Mouse (Mus musculus): ENCODE results near the gene Klf15. TPM values are rescaled to one million over a fixed set of nuclear protein-coding genes. Genes with fewer than 3 reads are reported as not detected.
A peak's percentile ranks its signal among the peaks of the same experiment; 100 is the strongest.

The Klf15 gene
- polyA plus RNA-seq, 1 experiment from 2014 or later, result 5.1 TPM

- no peak overlapping the region for H3K4me3 ChIP-seq (ENCODE audit: low read depth, low read length)
- no peak overlapping the region for H3K4me2 ChIP-seq (ENCODE audit: low read length)
- peaks cover 23% of the 10 kb centered on the region for H3K4me1 ChIP-seq (replicated peaks; ENCODE audit: control insufficient read depth, insufficient read depth, low read length)
- ATAC-seq (replicated peaks; ENCODE audit: low FRiP score, low TSS enrichment, low read depth) (no peak), DNase-seq (ENCODE audit: low spot score) (no peak)
- 28% methylated on average over 6 of the region's 6 CpGs for WGBS
- no peak overlapping the region for H3K27ac ChIP-seq (ENCODE audit: low read depth)
- H3K27me3 ChIP-seq (replicated peaks; ENCODE audit: control insufficient read depth, insufficient read depth, low read length), result no peaks in the 10 kb centered on the region
- H3K9ac ChIP-seq (ENCODE audit: low read length), result no peak overlapping the region
- H3K36me3 ChIP-seq (ENCODE audit: control insufficient read depth, insufficient read depth, low read length), result no peaks in the 10 kb centered on the region
- H3K9me3 ChIP-seq (ENCODE audit: control insufficient read depth, low read length), result no peaks in the 10 kb centered on the region
These were observed 43.5 kb downstream of the Klf15 start for GRCm38 (mm10) chr6:90505906-90506305.

- Histone ChIP-seq H3K4me1 (replicated peaks; ENCODE audit: control insufficient read depth, insufficient read depth, low read length) (peaks cover 23% of the 10 kb centered on the region), H3K27ac (ENCODE audit: low read depth) (0 out of 2 replicates have a peak overlapping the region, but pooled peaks have one; percentile 18), H3K9ac (ENCODE audit: low read length) (no peak overlapping the region), H3K9me3 (ENCODE audit: control insufficient read depth, low read length) (no peaks in the 10 kb centered on the region), H3K27me3 (replicated peaks; ENCODE audit: control insufficient read depth, insufficient read depth, low read length) (no peaks in the 10 kb centered on the region), H3K4me2 (ENCODE audit: low read length) (no peak overlapping the region), H3K36me3 (ENCODE audit: control insufficient read depth, insufficient read depth, low read length) (no peaks in the 10 kb centered on the region), H3K4me3 (ENCODE audit: low read depth, low read length) (no peak overlapping the region)
- 46% methylated on average over 16 of the region's 16 CpGs for WGBS
- DNase-seq (ENCODE audit: low spot score), result no peak
- no peak for ATAC-seq (replicated peaks; ENCODE audit: low FRiP score, low TSS enrichment, low read depth)
These were observed 44.4 kb downstream of the Klf15 start for GRCm38 (mm10) chr6:90506673-90507311.

- H3K4me2 ChIP-seq (ENCODE audit: low read length), result no peak overlapping the region
- ATAC-seq (replicated peaks; ENCODE audit: low FRiP score, low TSS enrichment, low read depth) (no peak), DNase-seq (ENCODE audit: low spot score) (no peak)
- no peak overlapping the region for H3K9ac ChIP-seq (ENCODE audit: low read length)
- H3K9me3 ChIP-seq (ENCODE audit: control insufficient read depth, low read length), result no peaks in the 10 kb centered on the region
- H3K27ac ChIP-seq (ENCODE audit: low read depth), result no peak overlapping the region
- H3K4me1 ChIP-seq (replicated peaks; ENCODE audit: control insufficient read depth, insufficient read depth, low read length), result peaks cover 23% of the 10 kb centered on the region
- no peaks in the 10 kb centered on the region for H3K27me3 ChIP-seq (replicated peaks; ENCODE audit: control insufficient read depth, insufficient read depth, low read length)
- no peak overlapping the region for H3K4me3 ChIP-seq (ENCODE audit: low read depth, low read length)
- H3K36me3 ChIP-seq (ENCODE audit: control insufficient read depth, insufficient read depth, low read length), result no peaks in the 10 kb centered on the region
These were observed 45.1 kb downstream of the Klf15 start for GRCm38 (mm10) chr6:90507443-90507842.

- Histone ChIP-seq H3K27ac (ENCODE audit: low read depth) (no peak overlapping the region), H3K4me1 (replicated peaks; ENCODE audit: control insufficient read depth, insufficient read depth, low read length) (peaks cover 23% of the 10 kb centered on the region)
- ATAC-seq (replicated peaks; ENCODE audit: low FRiP score, low TSS enrichment, low read depth), result no peak; the same call in 1 of the 2 replicates
These were observed 45.8 kb downstream of the Klf15 start for GRCm38 (mm10) chr6:90508197-90508624.

GRCm38 (mm10) chr6:90509085-90509484 lies 46.7 kb downstream of the Klf15 start:
- Histone ChIP-seq H3K36me3 (ENCODE audit: control insufficient read depth, insufficient read depth, low read length) (no peaks in the 10 kb centered on the region), H3K4me2 (ENCODE audit: low read length) (no peak overlapping the region), H3K27me3 (replicated peaks; ENCODE audit: control insufficient read depth, insufficient read depth, low read length) (no peaks in the 10 kb centered on the region), H3K9me3 (ENCODE audit: control insufficient read depth, low read length) (no peaks in the 10 kb centered on the region), H3K4me1 (replicated peaks; ENCODE audit: control insufficient read depth, insufficient read depth, low read length) (peaks cover 23% of the 10 kb centered on the region), H3K9ac (ENCODE audit: low read length) (no peak overlapping the region), H3K4me3 (ENCODE audit: low read depth, low read length) (no peak overlapping the region), H3K27ac (ENCODE audit: low read depth) (no peak overlapping the region)
- no peak for ATAC-seq (replicated peaks; ENCODE audit: low FRiP score, low TSS enrichment, low read depth)
- DNase-seq (ENCODE audit: low spot score), result no peak
- WGBS, result 65% methylated on average over 6 of the region's 6 CpGs

More at GRCm38 (mm10) chr6:90508197-90508624, 45.8 kb downstream of the Klf15 start:
- no peak overlapping the region for H3K4me3 ChIP-seq (ENCODE audit: low read depth, low read length)
- H3K36me3 ChIP-seq (ENCODE audit: control insufficient read depth, insufficient read depth, low read length), result no peaks in the 10 kb centered on the region
- no peak overlapping the region for H3K9ac ChIP-seq (ENCODE audit: low read length)
- no peaks in the 10 kb centered on the region for H3K9me3 ChIP-seq (ENCODE audit: control insufficient read depth, low read length)
- no peaks in the 10 kb centered on the region for H3K27me3 ChIP-seq (replicated peaks; ENCODE audit: control insufficient read depth, insufficient read depth, low read length)
- no peak overlapping the region for H3K4me2 ChIP-seq (ENCODE audit: low read length)
- WGBS, result 23% methylated on average over 4 of the region's 4 CpGs
- DNase-seq (ENCODE audit: low spot score), result no peak

- no peak overlapping the region for H3K4me2 ChIP-seq (ENCODE audit: low read length)
- no peaks in the 10 kb centered on the region for H3K27me3 ChIP-seq (replicated peaks; ENCODE audit: control insufficient read depth, insufficient read depth, low read length)
- ATAC-seq (replicated peaks; ENCODE audit: low FRiP score, low TSS enrichment, low read depth) (no peak), DNase-seq (ENCODE audit: low spot score) (no peak)
- no peak overlapping the region for H3K27ac ChIP-seq (ENCODE audit: low read depth)
- H3K36me3 ChIP-seq (ENCODE audit: control insufficient read depth, insufficient read depth, low read length), result no peaks in the 10 kb centered on the region
- no peaks in the 10 kb centered on the region for H3K9me3 ChIP-seq (ENCODE audit: control insufficient read depth, low read length)
- whole genome bisulfite sequencing, result 86% methylated on average over 5 of the region's 5 CpGs
- H3K4me1 ChIP-seq (replicated peaks; ENCODE audit: control insufficient read depth, insufficient read depth, low read length), result peaks cover 6% of the 10 kb centered on the region; the same call in 1 of the 2 replicates
- H3K9ac ChIP-seq (ENCODE audit: low read length), result no peak overlapping the region
- no peak overlapping the region for H3K4me3 ChIP-seq (ENCODE audit: low read depth, low read length)
These were observed 50.0 kb downstream of the Klf15 start for GRCm38 (mm10) chr6:90512416-90512815.

- Histone ChIP-seq H3K36me3 (ENCODE audit: control insufficient read depth, insufficient read depth, low read length) (no peaks in the 10 kb centered on the region), H3K9ac (ENCODE audit: low read length) (no peak overlapping the region), H3K9me3 (ENCODE audit: control insufficient read depth, low read length) (no peaks in the 10 kb centered on the region), H3K4me2 (ENCODE audit: low read length) (no peak overlapping the region), H3K27ac (ENCODE audit: low read depth) (no peak overlapping the region), H3K27me3 (replicated peaks; ENCODE audit: control insufficient read depth, insufficient read depth, low read length) (no peaks in the 10 kb centered on the region), H3K4me1 (replicated peaks; ENCODE audit: control insufficient read depth, insufficient read depth, low read length) (no peaks in the 10 kb centered on the region), H3K4me3 (ENCODE audit: low read depth, low read length) (no peak overlapping the region)
- ATAC-seq (replicated peaks; ENCODE audit: low FRiP score, low TSS enrichment, low read depth) (no peak), DNase-seq (ENCODE audit: low spot score) (no peak)
- WGBS, result 76% methylated on average over 5 of the region's 5 CpGs
These were observed 50.9 kb downstream of the Klf15 start for GRCm38 (mm10) chr6:90513074-90513856.

GRCm38 (mm10) chr6:90514369-90514768 lies 52.0 kb downstream of the Klf15 start:
- no peaks in the 10 kb centered on the region for H3K27me3 ChIP-seq (replicated peaks; ENCODE audit: control insufficient read depth, insufficient read depth, low read length)
- no peak overlapping the region for H3K27ac ChIP-seq (ENCODE audit: low read depth)
- no peaks in the 10 kb centered on the region for H3K9me3 ChIP-seq (ENCODE audit: control insufficient read depth, low read length)
- H3K4me1 ChIP-seq (replicated peaks; ENCODE audit: control insufficient read depth, insufficient read depth, low read length), result no peaks in the 10 kb centered on the region
- no peaks in the 10 kb centered on the region for H3K36me3 ChIP-seq (ENCODE audit: control insufficient read depth, insufficient read depth, low read length)
- ATAC-seq (replicated peaks; ENCODE audit: low FRiP score, low TSS enrichment, low read depth) (no peak), DNase-seq (ENCODE audit: low spot score) (no peak)
- no peak overlapping the region for H3K9ac ChIP-seq (ENCODE audit: low read length)
- H3K4me2 ChIP-seq (ENCODE audit: low read length), result no peak overlapping the region
- H3K4me3 ChIP-seq (ENCODE audit: low read depth, low read length), result no peak overlapping the region
